Mouse (Mus musculus) midbrain, embryonic 14.5 days (tissue): ENCODE measurements at regions not wholly inside any gene's neighbourhood (a gene's known extent, or its start where the extent isn't known, plus 50 kb on each side); places are given as distances from the start of the nearest gene placed in this dataset.
A peak's percentile ranks its signal among the peaks of the same experiment; 100 is the strongest.

Source experiments
- ATAC-seq: fragments of 200-750 bp; cut with Nextera tagmentation; 2 replicates; pipeline ENCODE4 v1.8.0; 2017; ENCODE audit warnings: moderate number of reproducible peaks, moderate library complexity; ENCODE audit not compliant: low FRiP score, low TSS enrichment
- DNase-seq: peaks from one replicate; pipeline ENCODE4 v3.0.0-alpha.2; 2015
- H3K27ac ChIP-seq: fragments of 300-500 bp; sonication (generic); replicated peaks from 2 replicates; pipeline ENCODE4 v1.5.1; 2014; ENCODE audit warnings: mild to moderate bottlenecking, low read depth, low read length, moderate library complexity
- H3K27me3 ChIP-seq: fragments of 300-500 bp; sonication (generic); 2 replicates; pipeline ENCODE4 v1.6.1; 2014; ENCODE audit warnings: low read length, control low read depth, mixed read lengths; ENCODE audit not compliant: control insufficient read depth, insufficient read depth
- H3K36me3 ChIP-seq: fragments of 300-500 bp; sonication (generic); 2 replicates; pipeline ENCODE4 v1.6.1; 2014; ENCODE audit warnings: low read length, control low read depth; ENCODE audit not compliant: control insufficient read depth, insufficient read depth
- H3K4me1 ChIP-seq: fragments of 300-500 bp; sonication (generic); 2 replicates; pipeline ENCODE4 v1.6.1; 2014; ENCODE audit warnings: mild to moderate bottlenecking, antibody characterized with exemption, low read length, control low read depth; ENCODE audit not compliant: control insufficient read depth, insufficient read depth
- H3K4me2 ChIP-seq: fragments of 300-500 bp; sonication (generic); 2 replicates; pipeline ENCODE4 v1.6.1; 2014; ENCODE audit warnings: mild to moderate bottlenecking, low read length, moderate library complexity
- H3K4me3 ChIP-seq: fragments of 300-500 bp; sonication (generic); replicated peaks from 2 replicates; pipeline ENCODE4 v1.5.1; 2014; ENCODE audit warnings: low read depth, low read length
- H3K9ac ChIP-seq: fragments of 300-500 bp; sonication (generic); replicated peaks from 2 replicates; pipeline ENCODE4 v1.6.1; 2014; ENCODE audit warnings: mild to moderate bottlenecking, low read length, moderate library complexity
- H3K9me3 ChIP-seq: fragments of 300-500 bp; sonication (generic); 2 replicates; pipeline ENCODE4 v1.6.1; 2016; ENCODE audit warnings: low read length, control low read depth, mixed read lengths; ENCODE audit not compliant: control insufficient read depth
- WGBS: fragments of 180-500 bp; shearing (Covaris S2); extraction: QIAGEN DNeasy Blood & Tissue Kit; methylation state at CpG from one replicate; pipeline ENCODE4 v1.1.7; 2014; 5-methylcytosine and 5-hydroxymethylcytosine counted together

GRCm38 (mm10) chr2:101364256-101364655, 260.3 kb upstream of the Rag2 start:
- Histone ChIP-seq H3K36me3 (no peaks in the 10 kb centered on the region), H3K9ac (no peak overlapping the region), H3K4me2 (no peak overlapping the region), H3K27me3 (no peaks in the 10 kb centered on the region), H3K4me1 (no peaks in the 10 kb centered on the region), H3K9me3 (no peaks in the 10 kb centered on the region), H3K4me3 (no peak overlapping the region), H3K27ac (no peak overlapping the region)
- 44% methylated on average over 3 of the region's 3 CpGs for WGBS
- no peak for ATAC-seq
- DNase-seq: no peak

GRCm38 (mm10) chr2:101368278-101368677, 256.2 kb upstream of the Rag2 start:
- DNase-seq (peak; percentile 12), ATAC-seq (no peak)
- Histone ChIP-seq H3K4me2 (no peak overlapping the region), H3K27ac (no peak overlapping the region), H3K9ac (no peak overlapping the region), H3K4me3 (no peak overlapping the region), H3K27me3 (no peaks in the 10 kb centered on the region), H3K9me3 (no peaks in the 10 kb centered on the region), H3K4me1 (no peaks in the 10 kb centered on the region), H3K36me3 (no peaks in the 10 kb centered on the region)
- 82% methylated on average over 4 of the region's 4 CpGs for WGBS

- no peaks in the 10 kb centered on the region for H3K27me3 ChIP-seq
- H3K36me3 ChIP-seq: no peaks in the 10 kb centered on the region
- WGBS: 94% methylated on average over 6 of the region's 6 CpGs
- H3K9ac ChIP-seq: no peak overlapping the region
- H3K27ac ChIP-seq: no peak overlapping the region
- H3K4me1 ChIP-seq: no peaks in the 10 kb centered on the region
- H3K4me3 ChIP-seq: no peak overlapping the region
- H3K9me3 ChIP-seq: no peaks in the 10 kb centered on the region
- H3K4me2 ChIP-seq: no peak overlapping the region
- DNase-seq: no peak
- no peak for ATAC-seq
Measured at GRCm38 (mm10) chr2:101370991-101371736, 253.4 kb upstream of the Rag2 start.

GRCm38 (mm10) chr2:101371834-101372493, 252.6 kb upstream of the Rag2 start:
- H3K4me1 ChIP-seq: no peaks in the 10 kb centered on the region
- no peak overlapping the region for H3K4me2 ChIP-seq
- ATAC-seq (no peak), DNase-seq (no peak)
- 84% methylated on average over 7 of the region's 7 CpGs for WGBS
- H3K9me3 ChIP-seq: no peaks in the 10 kb centered on the region
- no peak overlapping the region for H3K27ac ChIP-seq
- H3K9ac ChIP-seq: no peak overlapping the region
- no peak overlapping the region for H3K4me3 ChIP-seq
- H3K27me3 ChIP-seq: no peaks in the 10 kb centered on the region
- no peaks in the 10 kb centered on the region for H3K36me3 ChIP-seq

GRCm38 (mm10) chr2:101380595-101380994, 243.9 kb upstream of the Rag2 start:
- Histone ChIP-seq H3K27ac (no peak overlapping the region), H3K9me3 (no peaks in the 10 kb centered on the region), H3K36me3 (no peaks in the 10 kb centered on the region), H3K9ac (no peak overlapping the region), H3K4me3 (no peak overlapping the region), H3K27me3 (no peaks in the 10 kb centered on the region), H3K4me2 (no peak overlapping the region), H3K4me1 (no peaks in the 10 kb centered on the region)
- ATAC-seq (no peak), DNase-seq (no peak)
- WGBS: 90% methylated on average over 6 of the region's 6 CpGs

- no peaks in the 10 kb centered on the region for H3K27me3 ChIP-seq
- H3K4me2 ChIP-seq: no peak overlapping the region
- WGBS: 86% methylated on average over 1 of the region's 1 CpGs
- no peak overlapping the region for H3K9ac ChIP-seq
- 0 out of 2 replicates have a peak, but pooled peaks cover 4% of the 10 kb centered on the region for H3K4me1 ChIP-seq
- H3K4me3 ChIP-seq: no peak overlapping the region
- H3K36me3 ChIP-seq: no peaks in the 10 kb centered on the region
- no peaks in the 10 kb centered on the region for H3K9me3 ChIP-seq
- no peak overlapping the region for H3K27ac ChIP-seq
- DNase-seq (no peak), ATAC-seq (no peak)
Measured at GRCm38 (mm10) chr2:101415002-101415401, 209.5 kb upstream of the Rag2 start.

GRCm38 (mm10) chr2:101416702-101417101, 207.8 kb upstream of the Rag2 start:
- Histone ChIP-seq H3K9ac (no peak overlapping the region), H3K4me1 (0 out of 2 replicates have a peak, but pooled peaks cover 4% of the 10 kb centered on the region), H3K27me3 (no peaks in the 10 kb centered on the region), H3K9me3 (no peaks in the 10 kb centered on the region), H3K27ac (no peak overlapping the region), H3K36me3 (no peaks in the 10 kb centered on the region), H3K4me2 (no peak overlapping the region), H3K4me3 (no peak overlapping the region)
- WGBS: 45% methylated on average over 3 of the region's 3 CpGs
- DNase-seq: peak; percentile 13
- ATAC-seq: no peak

GRCm38 (mm10) chr2:101433141-101433895, 191.2 kb upstream of the Rag2 start:
- no peaks in the 10 kb centered on the region for H3K4me1 ChIP-seq
- ATAC-seq (no peak), DNase-seq (no peak)
- no peaks in the 10 kb centered on the region for H3K9me3 ChIP-seq
- no peaks in the 10 kb centered on the region for H3K27me3 ChIP-seq
- H3K27ac ChIP-seq: no peak overlapping the region
- WGBS: 86% methylated on average over 8 of the region's 8 CpGs
- H3K9ac ChIP-seq: no peak overlapping the region
- H3K4me2 ChIP-seq: no peak overlapping the region
- H3K36me3 ChIP-seq: no peaks in the 10 kb centered on the region
- H3K4me3 ChIP-seq: no peak overlapping the region
